Mouse (Mus musculus) E14TG2a.4 (cell line): ENCODE measurements around the gene Gm42742.

Experiments
- CTCF ChIP-seq: conservative IDR thresholded peaks from 2 replicates; pipeline ENCODE4 v1.5.1; 2014; ENCODE audit warnings: low read length
- NANOG ChIP-seq: IDR thresholded peaks from 2 replicates; pipeline ENCODE4 v1.6.1; 2014; ENCODE audit warnings: borderline replicate concordance, low read length, mixed read lengths
- POU5F1 ChIP-seq: IDR thresholded peaks from 2 replicates; pipeline ENCODE4 v1.6.1; 2014; ENCODE audit warnings: low read length, borderline replicate concordance

GRCm38 (mm10) chr7:127066317-127066716 lies 45.4 kb upstream of the Gm42742 start:
- TF ChIP-seq CTCF: no peak
- no peak for TF ChIP-seq NANOG
- no peak for TF ChIP-seq POU5F1
